Mouse (Mus musculus) kidney, embryonic 16.5 days (tissue): ENCODE data around the gene Fam126a. TPM values are rescaled to one million over a fixed set of nuclear protein-coding genes. Genes with fewer than 3 reads are reported as not detected.
A peak's percentile ranks its signal among the peaks of the same experiment; 100 is the strongest.

Experiments
- ATAC-seq: fragments of 200-750 bp; cut with Nextera tagmentation; 2 replicates; pipeline ENCODE4 v1.8.0; 2017; ENCODE audit warnings: moderate TSS enrichment; ENCODE audit not compliant: low FRiP score, low TSS enrichment
- H3K27ac ChIP-seq: fragments of 300-500 bp; sonication (generic); 2 replicates; pipeline ENCODE4 v1.5.1; 2014; ENCODE audit warnings: low read length
- H3K27me3 ChIP-seq: fragments of 300-500 bp; sonication (generic); 2 replicates; pipeline ENCODE4 v1.6.1; 2014; ENCODE audit warnings: low read length, control low read depth, mixed read lengths; ENCODE audit not compliant: insufficient read depth
- H3K36me3 ChIP-seq: fragments of 300-500 bp; sonication (generic); 2 replicates; pipeline ENCODE4 v1.6.1; 2014; ENCODE audit warnings: low read length, control low read depth, mixed read lengths; ENCODE audit not compliant: insufficient read depth
- H3K4me1 ChIP-seq: fragments of 300-500 bp; sonication (generic); 2 replicates; pipeline ENCODE4 v1.6.1; 2014; ENCODE audit warnings: low read length, control low read depth, mixed read lengths; ENCODE audit not compliant: insufficient read depth
- H3K4me2 ChIP-seq: fragments of 300-500 bp; sonication (generic); replicated peaks from 2 replicates; pipeline ENCODE4 v1.6.1; 2014; ENCODE audit warnings: low read depth, low read length
- H3K4me3 ChIP-seq: fragments of 300-500 bp; sonication (generic); 2 replicates; pipeline ENCODE4 v1.5.1; 2014; ENCODE audit warnings: mild to moderate bottlenecking, low read length
- H3K9ac ChIP-seq: fragments of 300-500 bp; sonication (generic); replicated peaks from 2 replicates; pipeline ENCODE4 v1.6.1; 2014; ENCODE audit warnings: low read length
- H3K9me3 ChIP-seq: fragments of 300-500 bp; sonication (generic); 2 replicates; pipeline ENCODE4 v1.6.1; 2016; ENCODE audit warnings: low read length, control low read depth
- WGBS: fragments of 180-500 bp; shearing (Covaris S2); extraction: QIAGEN DNeasy Blood & Tissue Kit; methylation state at CpG from one replicate; pipeline ENCODE4 v1.1.7; 2014; 5-methylcytosine and 5-hydroxymethylcytosine counted together
- polyA plus RNA-seq: library from polyadenylated mRNA; unstranded; fragments of >200 nt; fragmentation: Nextera tagmentation; extraction: Ambion mirVana; gene quantifications from 2 replicates; pipeline ENCODE4 v1.2.1, GENCODE M21; 2015

The Fam126a gene
- polyA plus RNA-seq, 1 experiment from 2014 or later: 22.4 TPM

DNA sequence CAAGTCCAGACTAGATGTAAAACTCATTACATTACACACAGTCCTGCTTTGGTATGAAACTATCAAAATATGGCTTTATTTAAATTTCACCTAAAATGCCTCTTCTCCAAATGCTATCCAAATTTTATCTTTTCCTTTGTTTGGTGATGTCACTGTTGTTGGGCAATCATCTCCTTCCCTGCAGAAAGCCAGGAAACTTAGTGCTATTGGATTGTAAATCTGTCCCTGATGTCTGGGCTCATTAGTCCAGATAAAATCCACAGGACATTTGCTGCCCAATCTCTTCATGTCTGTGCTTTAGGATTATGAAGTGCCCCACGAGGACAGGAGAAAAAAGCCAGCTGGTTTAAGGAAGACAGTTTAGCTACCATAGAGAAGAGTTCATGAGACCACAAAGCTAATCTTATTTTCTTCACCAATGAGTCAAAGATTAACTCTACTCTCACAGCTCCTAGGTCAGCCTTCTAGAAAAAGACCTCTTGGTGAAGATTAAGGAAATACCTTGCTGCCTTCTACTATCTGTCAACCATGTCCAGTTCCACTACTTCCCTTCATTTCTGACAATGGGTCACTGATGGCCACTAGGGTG, 31.3 kb downstream of the Fam126a start:
- H3K4me1 ChIP-seq: peaks cover 2% of the 10 kb centered on the region; the same call in 1 of the 2 replicates
- no peak for ATAC-seq
- 0 out of 2 replicates have a peak, but pooled peaks cover 2% of the 10 kb centered on the region for H3K36me3 ChIP-seq
- no peak overlapping the region for H3K4me3 ChIP-seq
- no peak overlapping the region for H3K27ac ChIP-seq
- no peaks in the 10 kb centered on the region for H3K27me3 ChIP-seq
- H3K9ac ChIP-seq: no peak overlapping the region
- WGBS: 65% methylated on average over 1 of the region's 1 CpGs
- no peak overlapping the region for H3K4me2 ChIP-seq
- H3K9me3 ChIP-seq: no peaks in the 10 kb centered on the region

DNA sequence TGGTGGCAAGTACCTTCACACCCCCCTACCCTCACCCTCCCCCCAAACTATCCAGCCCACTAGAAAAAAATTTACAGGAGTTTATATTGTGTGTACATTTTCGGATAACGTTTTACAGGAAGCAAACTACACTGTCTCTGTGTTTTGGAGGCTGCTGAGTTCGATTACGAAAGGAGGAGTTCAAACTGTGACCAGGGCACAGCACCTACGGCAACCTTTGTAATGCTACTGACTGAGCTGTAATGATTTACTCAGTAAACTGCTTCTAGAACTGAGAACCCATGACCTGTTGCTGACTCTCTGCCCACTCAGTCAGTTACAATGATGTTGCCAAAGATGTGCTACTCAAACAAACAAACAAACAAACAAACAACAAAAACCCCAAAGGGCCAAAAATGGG, 34.5 kb downstream of the Fam126a start:
- no peak; the same call in 1 of the 2 replicates for ATAC-seq
- 62% methylated on average over 5 of the region's 5 CpGs for WGBS

DNA sequence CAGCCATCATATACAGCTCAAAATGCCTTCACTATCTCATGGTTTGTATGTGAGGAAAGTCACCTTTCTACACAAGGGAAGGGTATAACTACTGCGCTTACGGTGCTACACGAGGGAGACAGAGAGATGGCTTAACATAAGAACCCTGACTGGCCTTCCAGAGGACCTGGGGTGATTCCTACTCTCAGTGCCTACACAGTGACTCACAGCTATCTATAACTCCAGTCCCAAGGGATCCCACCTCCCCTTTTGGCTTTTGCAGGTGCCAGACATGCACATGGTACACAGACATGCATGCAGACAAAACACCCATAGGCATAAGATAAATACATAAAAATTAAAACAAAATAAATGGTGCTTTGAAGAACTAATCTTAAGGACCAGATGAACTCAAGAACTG, 35.6 kb downstream of the Fam126a start:
- Histone ChIP-seq H3K36me3 (0 out of 2 replicates have a peak, but pooled peaks cover 2% of the 10 kb centered on the region), H3K27me3 (no peaks in the 10 kb centered on the region), H3K4me3 (no peak overlapping the region), H3K4me2 (no peak overlapping the region), H3K9me3 (no peaks in the 10 kb centered on the region), H3K27ac (no peak overlapping the region), H3K4me1 (peaks cover 21% of the 10 kb centered on the region), H3K9ac (no peak overlapping the region)
- 92% methylated on average over 3 of the region's 3 CpGs for WGBS
- no peak for ATAC-seq

More for the DNA sequence above, 34.5 kb downstream of the Fam126a start:
- H3K27me3 ChIP-seq: no peaks in the 10 kb centered on the region
- no peak overlapping the region for H3K9ac ChIP-seq
- 0 out of 2 replicates have a peak, but pooled peaks cover 2% of the 10 kb centered on the region for H3K36me3 ChIP-seq
- no peak overlapping the region for H3K4me2 ChIP-seq
- H3K9me3 ChIP-seq: no peaks in the 10 kb centered on the region
- H3K4me1 ChIP-seq: peaks cover 21% of the 10 kb centered on the region
- H3K4me3 ChIP-seq: no peak overlapping the region
- H3K27ac ChIP-seq: no peak overlapping the region

DNA sequence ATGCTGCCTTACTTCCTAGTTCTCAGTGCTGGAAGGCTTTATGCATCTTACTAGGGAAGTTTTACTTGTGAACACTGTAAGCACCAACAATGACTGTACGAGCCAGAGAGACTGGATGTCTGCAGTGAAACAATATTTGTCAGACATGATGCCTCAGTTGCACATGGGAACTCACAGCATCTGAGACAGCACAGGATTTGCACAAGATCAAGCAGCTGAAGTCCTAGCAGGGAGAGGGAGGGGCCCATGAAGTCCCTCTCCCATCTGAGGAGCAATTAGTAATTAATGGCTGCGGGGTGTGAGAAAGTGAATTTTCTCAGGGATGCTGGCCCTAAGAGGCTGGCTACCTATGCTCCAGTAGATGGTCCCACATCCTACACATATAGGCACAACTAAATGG, 36.3 kb downstream of the Fam126a start:
- Histone ChIP-seq H3K9ac (no peak overlapping the region), H3K27ac (peak overlapping the region; percentile 6; the same call in 1 of the 2 replicates), H3K36me3 (0 out of 2 replicates have a peak, but pooled peaks cover 2% of the 10 kb centered on the region), H3K9me3 (no peaks in the 10 kb centered on the region), H3K4me2 (no peak overlapping the region), H3K27me3 (no peaks in the 10 kb centered on the region), H3K4me1 (peaks cover 21% of the 10 kb centered on the region), H3K4me3 (no peak overlapping the region)
- ATAC-seq: no peak
- WGBS: 85% methylated on average over 2 of the region's 2 CpGs

DNA sequence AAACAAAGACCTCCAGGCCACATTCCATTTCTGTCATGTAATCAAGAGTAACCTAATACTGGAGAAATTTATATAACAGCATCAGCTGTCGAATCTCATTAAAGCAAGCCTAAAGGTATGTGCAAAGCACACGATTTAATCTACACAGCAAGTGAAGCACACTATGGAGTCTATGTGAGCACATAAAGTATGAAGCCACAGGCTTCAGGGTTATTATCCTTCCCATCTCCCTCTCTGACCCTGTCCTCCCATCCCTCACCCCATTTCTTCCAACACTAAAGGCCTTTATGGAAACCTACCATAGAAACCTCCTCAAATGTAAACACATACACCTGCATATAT, 37.0 kb downstream of the Fam126a start:
- H3K9ac ChIP-seq: no peak overlapping the region
- ATAC-seq: peak; percentile 15; the same call in 1 of the 2 replicates
- peak overlapping the region; percentile 70 for H3K27ac ChIP-seq
- peaks cover 21% of the 10 kb centered on the region for H3K4me1 ChIP-seq
- no peaks in the 10 kb centered on the region for H3K27me3 ChIP-seq
- WGBS: 7% methylated on average over 2 of the region's 2 CpGs
- no peak overlapping the region for H3K4me3 ChIP-seq
- no peaks in the 10 kb centered on the region for H3K9me3 ChIP-seq
- H3K4me2 ChIP-seq: no peak overlapping the region
- H3K36me3 ChIP-seq: 0 out of 2 replicates have a peak, but pooled peaks cover 2% of the 10 kb centered on the region

DNA sequence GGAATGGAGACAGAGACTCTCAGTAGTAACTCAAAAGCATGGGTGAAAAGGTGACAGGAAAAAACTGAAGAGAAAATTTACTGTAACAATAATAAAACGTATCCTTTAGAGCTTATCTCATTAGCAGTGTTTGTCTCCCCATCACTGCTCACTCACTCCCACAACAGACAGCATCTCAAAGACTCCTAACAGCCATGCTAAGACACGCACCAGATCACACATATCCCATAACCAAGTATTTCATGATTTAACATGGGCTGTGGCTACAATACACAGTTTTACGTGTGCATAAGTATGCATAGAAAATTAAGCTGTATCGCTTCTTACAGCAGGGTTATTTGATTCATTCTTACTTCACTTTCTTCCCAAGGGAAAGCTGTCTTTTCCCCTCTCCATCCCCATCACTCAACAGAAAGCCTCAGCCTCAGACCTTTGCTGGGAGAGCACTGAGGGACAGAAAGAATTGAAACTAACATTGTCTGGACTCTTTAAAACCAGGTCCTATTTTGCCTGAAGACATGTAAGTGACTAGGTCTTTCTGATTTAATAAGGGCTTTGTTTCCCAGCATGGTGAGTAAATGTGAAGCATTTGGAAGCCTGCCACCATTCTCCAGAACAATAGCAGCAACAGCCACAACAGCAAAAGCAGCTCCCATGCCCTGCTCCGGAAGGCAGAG, 37.5 kb downstream of the Fam126a start:
- no peaks in the 10 kb centered on the region for H3K9me3 ChIP-seq
- H3K36me3 ChIP-seq: 0 out of 2 replicates have a peak, but pooled peaks cover 2% of the 10 kb centered on the region
- H3K4me2 ChIP-seq: peak overlapping the region; percentile 0; the same call in 1 of the 2 replicates
- 25% methylated on average over 5 of the region's 5 CpGs for WGBS
- peak overlapping the region; percentile 70 for H3K27ac ChIP-seq
- H3K27me3 ChIP-seq: no peaks in the 10 kb centered on the region
- no peak overlapping the region for H3K4me3 ChIP-seq
- H3K4me1 ChIP-seq: peaks cover 21% of the 10 kb centered on the region
- peak; percentile 75 for ATAC-seq
- H3K9ac ChIP-seq: no peak overlapping the region; the same call in 1 of the 2 replicates

DNA sequence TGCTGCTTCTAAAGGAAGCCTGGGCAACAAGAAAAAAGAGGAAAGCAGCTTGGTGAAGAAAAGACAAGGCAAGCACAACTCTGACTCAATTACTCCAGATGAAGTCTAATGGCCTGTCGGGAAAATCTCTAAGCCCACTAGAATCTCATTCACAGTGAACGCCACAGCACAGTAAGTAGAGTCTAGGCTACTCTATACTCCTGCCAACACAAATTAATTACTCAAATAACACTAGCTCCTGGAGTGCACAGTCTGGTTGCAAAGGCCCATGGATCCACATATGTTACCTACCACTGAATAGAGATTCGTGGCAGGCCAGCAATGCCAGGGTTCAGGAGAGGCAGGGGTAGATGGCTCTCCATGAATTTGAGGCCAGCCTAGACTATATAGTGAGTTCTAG, 40.5 kb downstream of the Fam126a start:
- 84% methylated on average over 3 of the region's 3 CpGs for WGBS
- H3K27ac ChIP-seq: no peak overlapping the region
- no peaks in the 10 kb centered on the region for H3K27me3 ChIP-seq
- H3K9ac ChIP-seq: no peak overlapping the region
- ATAC-seq: no peak
- H3K4me2 ChIP-seq: no peak overlapping the region
- H3K9me3 ChIP-seq: no peaks in the 10 kb centered on the region
- no peak overlapping the region for H3K4me3 ChIP-seq
- H3K4me1 ChIP-seq: peaks cover 21% of the 10 kb centered on the region
- H3K36me3 ChIP-seq: 0 out of 2 replicates have a peak, but pooled peaks cover 2% of the 10 kb centered on the region

DNA sequence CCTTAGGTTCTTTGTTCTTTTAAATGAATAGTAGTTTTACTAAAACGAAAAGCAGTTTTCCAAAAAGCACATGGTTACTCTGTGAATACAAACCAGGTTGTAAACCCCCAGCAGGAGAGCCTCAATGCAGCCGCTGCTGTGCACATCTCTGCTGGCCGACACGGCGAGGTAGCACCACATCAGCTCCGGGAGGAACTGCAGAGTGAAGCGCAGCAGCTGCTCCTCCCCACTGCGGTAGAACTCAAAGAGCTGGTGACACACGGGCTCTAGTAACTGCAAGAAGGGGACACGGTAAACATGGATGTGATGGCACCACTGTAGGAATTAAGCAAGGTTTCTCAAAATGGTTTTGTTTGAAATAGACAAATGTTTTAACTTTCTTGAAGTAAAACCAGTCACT, 42.7 kb downstream of the Fam126a start:
- Histone ChIP-seq H3K9me3 (no peaks in the 10 kb centered on the region), H3K4me3 (no peak overlapping the region), H3K4me1 (peaks cover 6% of the 10 kb centered on the region), H3K4me2 (no peak overlapping the region), H3K36me3 (0 out of 2 replicates have a peak, but pooled peaks cover 2% of the 10 kb centered on the region), H3K27me3 (no peaks in the 10 kb centered on the region), H3K27ac (no peak overlapping the region), H3K9ac (no peak overlapping the region)
- ATAC-seq: no peak
- WGBS: 58% methylated on average over 10 of the region's 10 CpGs

DNA sequence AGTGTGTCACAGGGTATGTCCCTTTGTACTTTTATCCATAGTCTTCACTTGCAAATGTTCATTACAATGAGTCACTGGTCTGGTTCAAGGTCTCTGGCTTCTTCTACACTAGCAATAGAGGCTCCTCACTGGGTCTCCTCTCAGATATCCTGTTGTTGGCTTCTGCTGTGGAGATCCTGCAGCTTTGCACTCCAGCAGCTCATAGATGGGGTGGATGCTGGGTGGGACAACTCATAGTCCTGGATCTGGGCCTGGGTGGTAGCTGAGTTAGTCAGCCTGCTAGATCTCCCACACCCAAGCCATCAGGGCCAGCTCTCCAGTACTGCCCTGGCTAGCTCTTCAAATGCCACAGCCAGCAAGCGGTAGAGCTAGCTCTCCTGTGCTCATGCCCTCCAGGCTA, 48.4 kb downstream of the Fam126a start:
- ATAC-seq: no peak
- no peak overlapping the region for H3K27ac ChIP-seq
- no peaks in the 10 kb centered on the region for H3K9me3 ChIP-seq
- H3K4me3 ChIP-seq: no peak overlapping the region
- 0 out of 2 replicates have a peak, but pooled peaks cover 5% of the 10 kb centered on the region for H3K36me3 ChIP-seq
- 95% methylated on average over 1 of the region's 1 CpGs for WGBS
- no peak overlapping the region for H3K4me2 ChIP-seq
- H3K4me1 ChIP-seq: no peaks in the 10 kb centered on the region
- H3K27me3 ChIP-seq: no peaks in the 10 kb centered on the region
- no peak overlapping the region for H3K9ac ChIP-seq

DNA sequence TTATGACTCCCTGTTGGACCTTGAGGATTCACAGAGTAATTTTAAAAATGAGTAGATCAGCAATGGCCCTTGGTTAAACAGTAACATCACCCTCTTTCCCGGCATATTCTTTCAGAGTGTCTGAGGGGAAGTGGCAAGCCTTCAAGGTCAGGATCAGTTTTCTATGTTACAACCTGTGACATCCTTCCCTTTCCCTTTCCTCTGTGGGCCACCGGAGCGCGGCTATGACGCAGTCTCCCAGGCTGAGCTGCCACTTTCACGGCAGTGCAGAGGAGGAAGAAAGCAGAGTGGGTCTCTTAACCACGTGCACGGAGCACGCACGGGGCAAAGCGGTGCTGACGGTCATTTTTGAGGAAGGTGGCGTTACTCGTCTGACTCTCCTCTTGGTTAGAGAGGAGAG, 52.0 kb downstream of the Fam126a start:
- no peak overlapping the region for H3K9ac ChIP-seq
- H3K36me3 ChIP-seq: 0 out of 2 replicates have a peak, but pooled peaks cover 3% of the 10 kb centered on the region
- no peak overlapping the region for H3K4me3 ChIP-seq
- no peaks in the 10 kb centered on the region for H3K9me3 ChIP-seq
- 71% methylated on average over 14 of the region's 14 CpGs for WGBS
- no peak overlapping the region for H3K4me2 ChIP-seq
- no peak for ATAC-seq
- no peak overlapping the region for H3K27ac ChIP-seq
- H3K4me1 ChIP-seq: no peaks in the 10 kb centered on the region
- no peaks in the 10 kb centered on the region for H3K27me3 ChIP-seq
